Mouse (Mus musculus) midbrain, embryonic 12.5 days (tissue): Measurements from ENCODE around the gene Slc8b1. TPM values are rescaled to one million over a fixed set of nuclear protein-coding genes. Genes with fewer than 3 reads are reported as not detected.

Experiments used
- ATAC-seq: fragments of 200-750 bp; cut with Nextera tagmentation; 2 replicates; pipeline ENCODE4 v1.8.0; 2017; ENCODE audit warnings: low read depth, moderate TSS enrichment, moderate library complexity; ENCODE audit not compliant: low FRiP score
- H3K27ac ChIP-seq: fragments of 300-500 bp; sonication (generic); replicated peaks from 2 replicates; pipeline ENCODE4 v1.5.1; 2016; ENCODE audit warnings: mild to moderate bottlenecking
- H3K27me3 ChIP-seq: fragments of 300-500 bp; sonication (generic); 2 replicates; pipeline ENCODE4 v1.6.1; 2016; ENCODE audit warnings: mild to moderate bottlenecking
- H3K36me3 ChIP-seq: fragments of 300-500 bp; sonication (generic); 2 replicates; pipeline ENCODE4 v1.6.1; 2016
- H3K4me1 ChIP-seq: fragments of 300-500 bp; sonication (generic); 2 replicates; pipeline ENCODE4 v1.6.1; 2016
- H3K4me2 ChIP-seq: fragments of 300-500 bp; sonication (generic); replicated peaks from 2 replicates; pipeline ENCODE4 v1.6.1; 2016; ENCODE audit warnings: mild to moderate bottlenecking, moderate library complexity
- H3K4me3 ChIP-seq: fragments of 300-500 bp; sonication (generic); 2 replicates; pipeline ENCODE4 v1.5.1; 2016; ENCODE audit warnings: mild to moderate bottlenecking
- H3K9ac ChIP-seq: fragments of 300-500 bp; sonication (generic); replicated peaks from 2 replicates; pipeline ENCODE4 v1.6.1; 2016; ENCODE audit warnings: mild to moderate bottlenecking, moderate library complexity
- H3K9me3 ChIP-seq: fragments of 300-500 bp; sonication (generic); 2 replicates; pipeline ENCODE4 v1.6.1; 2016; ENCODE audit warnings: mild to moderate bottlenecking
- WGBS: fragments of 180-500 bp; shearing (Covaris S2); methylation state at CpG from one replicate; pipeline ENCODE4 v1.1.7; 2016; 5-methylcytosine and 5-hydroxymethylcytosine counted together
- polyA plus RNA-seq: library from polyadenylated mRNA; unstranded; fragments of >200 nt; fragmentation: Nextera tagmentation; extraction: Ambion mirVana; gene quantifications from 2 replicates; pipeline ENCODE4 v1.2.1, GENCODE M21; 2016

The Slc8b1 gene
- polyA plus RNA-seq, 1 experiment from 2014 or later, result 3.1 TPM

- Histone ChIP-seq H3K4me2 (no peak within 1 kb of the TSS; the same call in 1 of the 2 replicates), H3K36me3 (no peaks in the 10 kb centered on the region), H3K9ac (no peak within 1 kb of the TSS), H3K4me3 (no peak within 1 kb of the TSS), H3K9me3 (no peaks in the 10 kb centered on the region), H3K27ac (no peak within 1 kb of the TSS), H3K27me3 (peaks cover 20% of the 10 kb centered on the region; the same call in 1 of the 2 replicates), H3K4me1 (0 out of 2 replicates have a peak, but pooled peaks cover 4% of the 10 kb centered on the region)
- ATAC-seq, result no peak
- WGBS, result 17% methylated on average over 13 of the region's 13 CpGs
These were observed 34.7 kb upstream of the Slc8b1 start, which contains the start of gene Sds for GRCm38 (mm10) chr5:120476296-120476695. Gene Sds, plus strand, starts transcription at chr5:120476526.

- no peaks in the 10 kb centered on the region for H3K36me3 ChIP-seq
These were observed 33.0 kb upstream of the Slc8b1 start for GRCm38 (mm10) chr5:120477993-120478392.

GRCm38 (mm10) chr5:120479538-120479937 is 31.4 kb upstream of the Slc8b1 start:
- Histone ChIP-seq H3K4me2 (no peak overlapping the region), H3K36me3 (peaks cover 11% of the 10 kb centered on the region; the same call in 1 of the 2 replicates), H3K9me3 (no peaks in the 10 kb centered on the region), H3K4me3 (no peak overlapping the region), H3K9ac (no peak overlapping the region), H3K4me1 (0 out of 2 replicates have a peak, but pooled peaks cover 4% of the 10 kb centered on the region), H3K27me3 (peaks cover 14% of the 10 kb centered on the region; the same call in 1 of the 2 replicates), H3K27ac (no peak overlapping the region)
- 70% methylated on average over 4 of the region's 4 CpGs for WGBS
- no peak for ATAC-seq

More at GRCm38 (mm10) chr5:120477993-120478392, 33.0 kb upstream of the Slc8b1 start:
- H3K4me1 ChIP-seq, result 0 out of 2 replicates have a peak, but pooled peaks cover 4% of the 10 kb centered on the region
- no peak overlapping the region for H3K27ac ChIP-seq
- WGBS, result 91% methylated on average over 5 of the region's 5 CpGs
- no peak overlapping the region for H3K9ac ChIP-seq
- no peaks in the 10 kb centered on the region for H3K9me3 ChIP-seq
- H3K27me3 ChIP-seq, result peaks cover 14% of the 10 kb centered on the region; the same call in 1 of the 2 replicates
- ATAC-seq, result no peak
- H3K4me3 ChIP-seq, result no peak overlapping the region
- H3K4me2 ChIP-seq, result no peak overlapping the region

DNA sequence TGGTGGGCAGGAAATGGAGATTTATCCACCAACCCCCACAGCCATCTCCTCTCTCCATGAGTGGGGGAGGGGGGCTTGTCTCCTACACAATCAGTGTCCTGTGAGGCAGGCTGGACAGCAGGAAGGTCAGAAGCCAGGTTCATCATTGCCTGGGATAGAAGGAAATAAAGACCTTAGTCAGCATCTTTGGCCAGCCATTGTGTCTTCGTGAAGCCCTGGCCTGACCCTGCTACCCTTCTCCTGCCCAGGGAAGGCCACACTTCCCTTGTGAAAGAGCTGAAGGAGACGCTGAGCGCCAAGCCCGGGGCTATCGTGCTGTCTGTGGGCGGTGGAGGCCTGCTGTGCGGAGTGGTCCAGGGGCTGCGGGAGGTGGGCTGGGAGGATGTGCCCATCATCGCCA is 29.8 kb upstream of the Slc8b1 start:
- Histone ChIP-seq H3K4me2 (no peak overlapping the region), H3K4me1 (0 out of 2 replicates have a peak, but pooled peaks cover 1% of the 10 kb centered on the region), H3K27me3 (peaks cover 13% of the 10 kb centered on the region; the same call in 1 of the 2 replicates), H3K27ac (no peak overlapping the region), H3K9me3 (no peaks in the 10 kb centered on the region), H3K36me3 (peaks cover 28% of the 10 kb centered on the region), H3K4me3 (no peak overlapping the region), H3K9ac (no peak overlapping the region)
- 72% methylated on average over 9 of the region's 9 CpGs for WGBS
- no peak for ATAC-seq

DNA sequence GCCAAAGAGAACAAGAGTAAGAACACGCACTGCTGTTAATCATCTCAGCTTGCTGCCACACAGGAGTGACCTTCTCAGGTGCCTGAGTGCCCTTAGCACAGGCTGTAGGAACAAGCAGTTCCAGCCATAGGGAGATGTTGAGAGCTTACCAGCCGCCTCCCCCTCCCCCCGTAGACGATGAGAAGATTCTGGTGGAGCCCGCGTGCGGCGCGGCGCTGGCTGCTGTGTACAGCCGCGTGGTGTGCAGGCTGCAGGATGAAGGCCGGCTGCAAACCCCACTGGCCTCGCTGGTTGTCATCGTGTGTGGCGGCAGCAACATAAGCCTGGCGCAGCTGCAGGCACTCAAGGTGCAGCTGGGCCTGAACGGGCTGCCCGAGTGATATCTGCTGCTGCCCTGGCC is 27.6 kb upstream of the Slc8b1 start:
- Histone ChIP-seq H3K4me2 (no peak overlapping the region), H3K27ac (no peak overlapping the region), H3K4me3 (no peak overlapping the region), H3K36me3 (peaks cover 44% of the 10 kb centered on the region), H3K4me1 (no peaks in the 10 kb centered on the region), H3K27me3 (no peaks in the 10 kb centered on the region), H3K9me3 (no peaks in the 10 kb centered on the region), H3K9ac (no peak overlapping the region)
- ATAC-seq, result no peak
- 87% methylated on average over 19 of the region's 19 CpGs for WGBS

DNA sequence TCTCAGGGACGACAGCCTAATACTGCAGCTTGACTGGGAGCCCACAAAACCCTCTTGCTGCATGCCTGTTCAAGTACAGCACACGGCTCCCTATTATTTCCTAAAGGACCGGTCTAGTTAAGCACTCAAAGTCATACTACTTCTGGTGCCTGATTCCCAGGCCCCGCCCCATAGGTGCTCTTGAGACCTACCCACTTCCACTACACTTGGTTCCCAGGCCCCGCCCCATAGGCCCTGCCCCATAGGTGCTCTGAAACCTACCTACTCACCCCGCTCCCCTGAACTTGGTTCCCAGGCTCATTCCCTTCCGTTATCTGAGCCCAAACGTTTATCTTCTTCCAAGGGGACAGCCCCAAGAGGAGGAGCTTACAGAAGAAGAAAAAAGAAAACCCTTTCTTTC is 23.1 kb upstream of the Slc8b1 start:
- Histone ChIP-seq H3K4me2 (no peak overlapping the region), H3K9ac (no peak overlapping the region), H3K4me3 (no peak overlapping the region), H3K4me1 (peaks cover 4% of the 10 kb centered on the region; the same call in 1 of the 2 replicates), H3K9me3 (no peaks in the 10 kb centered on the region), H3K27ac (no peak overlapping the region), H3K27me3 (no peaks in the 10 kb centered on the region), H3K36me3 (peaks cover 57% of the 10 kb centered on the region)
- ATAC-seq, result no peak
- WGBS, result 85% methylated on average over 8 of the region's 8 CpGs

DNA sequence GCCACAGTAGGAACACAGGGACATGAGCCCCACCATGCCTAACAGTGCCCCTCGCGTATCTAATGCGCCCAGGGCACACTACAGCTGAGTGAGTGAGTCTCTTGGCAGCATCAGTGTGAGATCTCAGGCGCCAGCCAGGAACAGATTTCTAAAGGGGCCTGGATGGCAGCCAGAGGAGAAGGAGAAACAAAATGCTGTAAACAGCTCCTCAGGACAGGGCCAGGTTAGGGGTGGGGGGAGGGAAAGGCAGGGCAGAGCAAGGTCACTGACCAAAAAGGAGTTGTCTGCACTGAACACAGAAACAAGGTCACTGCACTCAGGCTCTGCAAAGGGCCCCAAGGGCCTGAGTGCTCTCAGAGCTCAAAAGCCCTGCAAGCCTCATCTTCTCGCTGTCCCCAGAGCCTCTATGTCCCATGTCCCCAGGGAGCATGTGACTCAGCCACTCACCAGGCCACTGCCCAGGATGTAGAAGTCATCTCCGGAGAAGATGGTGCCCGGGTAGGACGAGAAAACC is 20.2 kb upstream of the Slc8b1 start:
- Histone ChIP-seq H3K4me3 (no peak overlapping the region), H3K36me3 (peaks cover 40% of the 10 kb centered on the region), H3K27me3 (no peaks in the 10 kb centered on the region), H3K27ac (no peak overlapping the region), H3K4me1 (peaks cover 4% of the 10 kb centered on the region; the same call in 1 of the 2 replicates), H3K4me2 (no peak overlapping the region), H3K9ac (no peak overlapping the region), H3K9me3 (no peaks in the 10 kb centered on the region)
- 89% methylated on average over 8 of the region's 8 CpGs for WGBS
- no peak for ATAC-seq

DNA sequence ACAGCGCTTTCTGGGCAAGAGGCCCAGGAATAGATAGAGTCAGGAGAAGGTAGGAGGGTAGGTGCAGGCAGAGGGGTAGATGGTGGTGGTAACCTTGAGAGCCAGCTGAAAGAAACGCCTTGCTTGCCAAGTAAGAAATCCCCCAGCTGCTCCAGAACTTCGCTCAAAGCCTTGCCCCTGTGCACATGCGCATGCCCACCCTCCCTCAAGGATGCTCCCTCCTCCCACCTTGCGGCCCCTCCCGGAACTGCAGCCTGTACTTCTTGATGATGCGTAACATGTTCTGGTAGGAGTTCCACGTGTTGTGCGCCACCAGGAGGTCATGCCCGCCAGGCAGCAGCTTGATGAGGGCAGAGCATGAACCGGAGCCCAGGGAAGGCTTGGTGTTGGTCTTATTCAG is 18.5 kb upstream of the Slc8b1 start:
- WGBS, result 67% methylated on average over 11 of the region's 11 CpGs
- Histone ChIP-seq H3K4me3 (no peak overlapping the region), H3K9me3 (no peaks in the 10 kb centered on the region), H3K36me3 (peaks cover 27% of the 10 kb centered on the region; the same call in 1 of the 2 replicates), H3K27ac (no peak overlapping the region), H3K4me2 (no peak overlapping the region), H3K9ac (no peak overlapping the region), H3K4me1 (peaks cover 4% of the 10 kb centered on the region; the same call in 1 of the 2 replicates), H3K27me3 (no peaks in the 10 kb centered on the region)
- ATAC-seq, result no peak

- Histone ChIP-seq H3K36me3 (peaks cover 26% of the 10 kb centered on the region), H3K9ac (no peak overlapping the region)
- 88% methylated on average over 6 of the region's 6 CpGs for WGBS
These were observed 17.5 kb upstream of the Slc8b1 start for GRCm38 (mm10) chr5:120493440-120493839.

DNA sequence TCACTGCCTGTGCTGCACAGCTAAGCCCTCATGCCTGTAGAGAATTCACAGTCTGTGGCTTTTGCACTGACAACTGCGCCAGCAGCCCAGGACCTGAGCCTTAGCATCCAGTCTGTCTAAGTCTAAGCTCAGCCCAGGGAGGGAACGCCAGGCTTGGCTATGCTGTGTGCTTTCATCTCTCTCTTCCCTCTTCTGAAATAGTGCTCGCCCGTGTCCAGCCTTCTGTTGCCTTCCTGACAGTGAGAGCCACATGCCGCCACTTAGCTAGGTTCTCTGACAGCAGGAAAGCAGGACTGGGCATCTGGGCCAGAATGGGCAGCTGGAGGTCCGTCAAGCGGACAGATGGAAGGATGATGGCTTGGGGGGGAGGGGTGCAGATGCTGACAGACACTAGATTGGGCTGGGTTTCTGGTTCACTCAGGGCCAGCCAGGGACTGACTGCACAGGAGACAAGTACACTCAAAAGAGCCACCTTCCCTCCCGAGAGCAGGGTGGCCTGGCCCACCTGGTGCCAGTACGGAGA is 17.0 kb upstream of the Slc8b1 start:
- no peak overlapping the region for H3K27ac ChIP-seq
- no peaks in the 10 kb centered on the region for H3K27me3 ChIP-seq
- H3K9me3 ChIP-seq, result no peaks in the 10 kb centered on the region
- no peak overlapping the region for H3K4me3 ChIP-seq
- peaks cover 4% of the 10 kb centered on the region; the same call in 1 of the 2 replicates for H3K4me1 ChIP-seq
- no peak for ATAC-seq
- H3K36me3 ChIP-seq, result peaks cover 31% of the 10 kb centered on the region
- H3K4me2 ChIP-seq, result no peak overlapping the region
- WGBS, result 83% methylated on average over 9 of the region's 9 CpGs
- no peak overlapping the region for H3K9ac ChIP-seq

More at GRCm38 (mm10) chr5:120493440-120493839, 17.5 kb upstream of the Slc8b1 start:
- H3K9me3 ChIP-seq, result no peaks in the 10 kb centered on the region
- no peak for ATAC-seq
- H3K27me3 ChIP-seq, result no peaks in the 10 kb centered on the region
- H3K27ac ChIP-seq, result no peak overlapping the region
- H3K4me3 ChIP-seq, result no peak overlapping the region
- no peak overlapping the region for H3K4me2 ChIP-seq
- peaks cover 4% of the 10 kb centered on the region; the same call in 1 of the 2 replicates for H3K4me1 ChIP-seq

GRCm38 (mm10) chr5:120495064-120495702 is 15.8 kb upstream of the Slc8b1 start:
- H3K4me2 ChIP-seq, result no peak overlapping the region
- ATAC-seq, result no peak
- peaks cover 4% of the 10 kb centered on the region; the same call in 1 of the 2 replicates for H3K4me1 ChIP-seq
- 81% methylated on average over 10 of the region's 10 CpGs for WGBS
- H3K9me3 ChIP-seq, result no peaks in the 10 kb centered on the region
- H3K36me3 ChIP-seq, result peaks cover 31% of the 10 kb centered on the region
- H3K27ac ChIP-seq, result no peak overlapping the region
- H3K4me3 ChIP-seq, result no peak overlapping the region
- H3K27me3 ChIP-seq, result no peaks in the 10 kb centered on the region
- H3K9ac ChIP-seq, result no peak overlapping the region

GRCm38 (mm10) chr5:120495703-120496226 is 15.2 kb upstream of the Slc8b1 start:
- 0 out of 2 replicates have a peak, but pooled peaks cover 2% of the 10 kb centered on the region for H3K4me1 ChIP-seq
- 93% methylated on average over 13 of the region's 13 CpGs for WGBS
- H3K9ac ChIP-seq, result no peak overlapping the region
- H3K4me2 ChIP-seq, result no peak overlapping the region
- H3K36me3 ChIP-seq, result peaks cover 27% of the 10 kb centered on the region
- no peak overlapping the region for H3K27ac ChIP-seq
- no peak overlapping the region for H3K4me3 ChIP-seq
- no peaks in the 10 kb centered on the region for H3K9me3 ChIP-seq
- no peak for ATAC-seq
- H3K27me3 ChIP-seq, result no peaks in the 10 kb centered on the region
